Mouse (Mus musculus): ENCODE data around the gene Napb. TPM values are rescaled to one million over a fixed set of nuclear protein-coding genes. Genes with fewer than 3 reads are reported as not detected.

Gene Napb
- total RNA-seq (2023), result 0.42 to 0.85 TPM (median 0.50 TPM) in 4 replicates

DNA sequence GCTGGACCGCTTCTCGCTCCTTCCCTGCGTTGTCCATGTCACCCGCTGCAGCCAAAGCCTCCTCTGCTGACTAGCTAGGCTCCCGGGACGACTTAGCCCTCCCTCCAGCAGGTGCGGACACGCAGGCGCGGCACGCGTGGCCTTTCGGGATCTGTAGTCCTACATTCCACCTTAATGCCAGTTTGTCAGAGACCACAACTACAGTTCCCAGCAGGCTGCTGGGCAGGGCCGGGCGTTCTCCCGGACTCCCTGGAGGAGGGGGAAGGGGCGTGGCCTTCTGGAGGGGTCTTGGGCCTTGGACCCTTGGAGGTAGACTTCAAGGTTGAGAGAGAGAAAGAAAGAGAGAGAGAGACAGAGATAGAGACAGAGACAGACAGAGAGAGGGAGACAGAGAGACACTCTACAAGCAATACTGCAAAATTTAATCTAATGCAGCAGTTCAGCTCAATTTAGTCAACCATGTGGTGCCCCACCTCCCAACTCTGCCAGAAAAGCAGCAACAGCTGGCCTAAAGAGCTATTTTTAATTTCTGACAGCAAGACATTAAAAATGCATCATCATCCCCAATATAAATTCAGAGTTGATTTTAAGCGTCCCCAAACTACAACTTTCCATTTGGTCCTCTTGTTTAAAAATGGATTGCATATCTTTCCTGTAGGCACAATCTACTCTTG is at the start of gene Napb:
Gene Napb (minus strand): TSS at position 141 of the 674 bp plus-strand sequence.

DNA sequence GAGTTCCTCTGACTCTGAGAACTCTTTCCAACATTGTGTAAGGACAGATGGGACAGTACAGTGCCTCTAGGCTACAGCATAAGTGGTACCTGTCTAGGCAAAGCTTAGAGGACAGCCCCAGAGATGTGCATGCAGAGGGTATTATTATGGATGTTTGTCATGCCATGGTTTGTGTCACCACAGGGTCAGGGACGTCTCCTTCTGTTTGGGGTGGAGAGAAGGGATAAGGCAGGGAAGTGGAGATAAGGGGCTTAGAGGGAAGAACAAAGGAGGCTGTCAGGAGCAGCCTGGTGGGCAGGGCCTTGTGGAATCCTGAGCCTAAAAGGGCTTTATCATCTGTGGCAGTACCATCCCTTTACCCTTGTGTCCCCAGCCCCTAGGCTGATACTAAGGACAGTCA is 49.4 kb upstream of the Napb start, which contains the start of gene 8030411F24Rik:
Gene 8030411F24Rik (plus strand): TSS at position 301 of the 400 bp plus-strand sequence.

DNA sequence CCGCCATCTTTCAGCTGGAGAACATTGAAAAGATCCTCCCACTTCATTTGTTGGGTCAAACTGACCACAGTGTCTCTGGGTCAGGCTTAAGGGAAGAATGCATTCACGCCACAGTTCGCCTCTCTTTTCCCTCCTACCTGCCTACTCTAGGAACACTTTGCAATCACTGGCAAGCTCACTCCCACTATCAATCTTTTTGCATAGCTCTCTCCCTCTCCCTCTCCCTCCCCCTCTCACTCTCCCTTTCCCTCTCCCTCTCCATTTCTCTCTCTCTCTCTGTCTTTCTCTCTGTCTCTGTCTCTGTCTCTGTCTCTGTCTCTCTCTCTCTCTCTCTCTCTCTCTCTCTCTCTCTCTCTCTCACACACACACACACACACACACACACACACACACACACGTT is 39.1 kb upstream of the Napb start, which contains the start of gene Cst11:
Gene Cst11 (minus strand): TSS at position 101 of the 400 bp plus-strand sequence.

DNA sequence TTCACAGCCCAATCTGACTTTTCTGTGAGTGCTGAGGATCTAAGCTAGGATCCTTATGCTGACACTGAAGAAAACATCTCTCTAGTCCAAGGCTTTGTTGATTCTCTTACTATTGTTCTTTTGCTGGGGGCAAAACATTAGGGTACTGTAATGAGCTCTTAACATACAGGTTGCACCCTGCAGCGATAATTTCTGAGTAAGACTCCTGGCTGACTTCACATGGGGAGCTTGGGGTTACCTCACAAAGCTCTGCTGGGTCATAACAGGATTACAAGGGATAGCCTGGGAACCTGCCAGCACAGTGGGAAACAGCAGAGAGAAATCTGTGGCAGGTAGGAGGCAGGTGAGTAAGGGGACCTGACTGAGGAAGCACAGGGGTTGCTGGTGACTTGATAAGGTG is 17.8 kb upstream of the Napb start, which contains the start of gene Cstl1:
Gene Cstl1 (plus strand): TSS at position 301 of the 400 bp plus-strand sequence.

DNA sequence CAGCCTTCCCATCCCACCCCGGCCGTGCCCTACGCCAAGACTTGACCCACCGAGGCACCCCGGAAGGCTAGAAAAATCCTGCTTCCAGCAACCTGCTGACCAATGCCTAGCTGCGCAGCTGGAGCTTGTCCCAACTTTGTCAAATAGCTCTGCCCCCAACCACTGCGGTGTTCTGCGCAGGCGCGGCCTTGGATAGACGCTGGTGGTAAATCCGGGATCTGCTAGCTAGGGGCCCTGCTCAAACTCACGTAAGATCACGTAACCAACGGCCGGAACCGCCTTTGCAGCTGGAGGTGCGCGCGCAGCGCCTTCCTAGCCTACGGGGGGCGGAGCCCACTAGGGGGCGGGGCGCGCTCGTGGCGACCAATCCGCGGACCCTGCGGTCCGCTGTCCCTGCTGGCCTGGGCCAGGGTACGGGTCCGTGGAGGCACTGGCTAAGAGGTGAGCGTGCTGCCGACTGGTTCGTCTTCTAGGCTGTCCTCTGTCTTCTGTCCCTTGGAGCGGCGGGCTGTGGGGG is 51.4 kb downstream of the Napb start, which contains the start of gene Gzf1:
Gene Gzf1 (plus strand): TSS at position 249 of the 517 bp plus-strand sequence.

DNA sequence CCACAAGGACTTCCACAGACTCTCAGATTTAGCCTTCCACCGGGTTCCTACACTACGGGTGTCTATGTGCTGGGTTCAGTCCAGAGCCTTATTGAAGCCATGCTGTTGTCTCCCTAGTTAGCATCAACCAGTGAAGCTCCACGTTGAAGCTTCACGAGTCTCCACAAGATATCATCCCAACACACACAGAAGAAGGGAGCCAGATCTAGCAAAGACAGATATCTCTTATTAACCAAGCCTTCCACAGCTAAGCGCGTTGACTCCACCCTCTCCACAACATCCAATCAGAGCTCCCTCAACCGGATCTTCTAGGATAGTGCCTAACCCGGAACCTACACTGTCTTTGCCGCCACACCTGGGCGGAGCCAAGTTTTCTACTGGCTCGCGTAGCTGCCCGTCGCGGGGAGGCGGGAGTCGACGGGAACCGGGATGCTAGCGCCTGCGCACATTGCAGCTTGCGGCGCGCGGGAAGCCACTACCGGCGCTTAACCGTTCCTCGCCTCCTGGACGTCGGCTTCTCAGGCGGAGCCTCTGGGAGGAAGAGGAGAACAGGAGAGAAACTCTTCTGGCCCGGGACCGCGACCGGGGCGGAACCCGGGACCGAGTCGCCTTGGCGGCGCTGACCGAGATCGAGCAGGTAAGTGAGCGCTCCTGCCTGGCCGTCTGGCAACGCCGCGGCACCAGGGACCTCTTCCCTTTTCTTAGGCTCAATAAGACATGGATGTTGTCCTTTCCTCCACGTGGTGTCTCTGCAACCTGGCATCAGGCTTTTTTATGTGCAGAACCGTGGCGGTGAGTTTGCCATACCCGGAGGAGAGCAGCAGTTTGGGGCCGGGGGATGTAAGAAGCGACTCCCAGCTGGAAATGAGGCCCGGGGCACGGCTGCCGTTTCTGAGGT is 59.8 kb downstream of the Napb start, which contains the start of gene Nxt1:
Gene Nxt1 (plus strand): TSS at position 403 of the 898 bp plus-strand sequence.

Other genes with a start within 250 kb of the Napb start
- 9.6 to 12.9 TPM (median 11.8 TPM) in 4 replicates for gene Nxt1, start 59.9 kb downstream of the Napb start, total RNA-seq (2023)
- gene Gzf1, start 51.4 kb downstream of the Napb start, total RNA-seq (2023), result 8.5 to 9.2 TPM (median 9.0 TPM) in 4 replicates
- gene Cstl1, start 17.9 kb upstream of the Napb start, total RNA-seq (2023), result not detected in 4 replicates
- not detected in 4 replicates for gene Cst11, start 39.0 kb upstream of the Napb start, total RNA-seq (2023)
- not detected in 4 replicates for gene 8030411F24Rik, start 49.5 kb upstream of the Napb start, total RNA-seq (2023)
- not detected in 4 replicates for gene Cst12, start 56.9 kb upstream of the Napb start, total RNA-seq (2023)
- not detected in 4 replicates for gene Cst8, start 66.3 kb upstream of the Napb start, total RNA-seq (2023)
- gene Cst13, start 87.6 kb upstream of the Napb start, total RNA-seq (2023), result not detected in 4 replicates
- not detected in 4 replicates for gene Cst9, start 102.7 kb upstream of the Napb start, total RNA-seq (2023)
- not detected in 4 replicates for gene 9230104L09Rik, start 132.6 kb upstream of the Napb start, total RNA-seq (2023)
- gene Cst3, start 143.2 kb upstream of the Napb start, total RNA-seq (2023), result 149 to 170 TPM (median 162 TPM) in 4 replicates